Mouse (Mus musculus) small intestine, adult 2 months (tissue): ENCODE measurements around the gene Vcp. TPM values are rescaled to one million over a fixed set of nuclear protein-coding genes. Genes with fewer than 3 reads are reported as not detected.
A peak's percentile ranks its signal among the peaks of the same experiment; 100 is the strongest.

ENCODE experiments used
- H3K27ac ChIP-seq: fragments of 200-500 bp; 2 replicates; pipeline ENCODE4 v1.5.1; 2012; ENCODE audit warnings: low read depth, low read length, control low read depth, inconsistent platforms; ENCODE audit not compliant: insufficient read depth
- H3K27me3 ChIP-seq: fragments of 200-500 bp; 2 replicates; pipeline ENCODE4 v1.6.1; 2012; ENCODE audit warnings: mild to moderate bottlenecking, moderate library complexity, low read length, inconsistent platforms; ENCODE audit not compliant: control insufficient read depth, insufficient read depth
- H3K36me3 ChIP-seq: fragments of 200-500 bp; 2 replicates; pipeline ENCODE4 v1.6.1; 2012; ENCODE audit warnings: mild to moderate bottlenecking, low read length, control low read depth, inconsistent platforms; ENCODE audit not compliant: control insufficient read depth, insufficient read depth
- H3K4me1 ChIP-seq: fragments of 200-500 bp; 2 replicates; pipeline ENCODE4 v1.6.1; 2012; ENCODE audit warnings: low read length, inconsistent platforms, mixed read lengths; ENCODE audit not compliant: control insufficient read depth, insufficient read depth, insufficient read length
- H3K4me3 ChIP-seq: fragments of 200-500 bp; 2 replicates; pipeline ENCODE4 v1.5.1; 2012; ENCODE audit warnings: low read depth, mild to moderate bottlenecking, control low read depth, inconsistent platforms, low read length, moderate library complexity
- CTCF ChIP-seq: fragments of 200-500 bp; IDR thresholded peaks from 2 replicates; pipeline ENCODE4 v1.5.1; 2012; ENCODE audit warnings: low read depth, mild to moderate bottlenecking, control low read depth, inconsistent platforms, low read length, moderate library complexity, mixed read lengths; ENCODE audit not compliant: insufficient replicate concordance, insufficient read length; ENCODE audit errors: extremely low read depth
- POLR2A ChIP-seq: fragments of 200-500 bp; IDR thresholded peaks from 2 replicates; pipeline ENCODE4 v1.6.1; 2012; ENCODE audit warnings: low read depth, mild to moderate bottlenecking, control low read depth, inconsistent platforms, low read length, moderate library complexity
- WGBS: fragments of 180-500 bp; shearing (Covaris S2); methylation state at CpG from one replicate; pipeline ENCODE4 v1.1.7; 2018; 5-methylcytosine and 5-hydroxymethylcytosine counted together
- polyA plus RNA-seq: library from polyadenylated mRNA; depleted of rRNA; stranded (reverse); fragments of >200 nt; gene quantifications from 2 replicates; pipeline ENCODE4 v1.2.3, GENCODE M21; 2012

Gene Vcp
- polyA plus RNA-seq, 1 experiment = 78.2 TPM

DNA sequence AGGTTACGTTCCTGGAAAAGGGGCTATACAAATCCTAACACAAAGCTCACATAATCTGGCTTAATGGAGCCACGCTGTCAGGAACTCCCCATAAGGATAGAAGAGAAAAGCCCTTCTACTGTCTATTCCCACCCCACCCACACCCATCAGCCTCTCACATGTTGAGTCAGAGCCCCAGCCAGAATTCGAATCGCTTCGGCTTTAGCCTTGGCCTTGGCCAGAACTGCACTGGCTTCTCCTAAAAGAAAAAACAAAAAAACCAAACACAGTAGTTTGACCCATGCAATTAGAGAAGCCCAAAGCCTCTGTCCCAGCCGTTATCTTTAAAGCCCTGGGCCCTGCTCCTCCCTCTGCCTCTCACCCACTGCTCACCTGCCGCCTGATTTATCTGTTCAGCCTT, 28.8 kb upstream of the Vcp start:
- Histone ChIP-seq H3K27ac (no peak overlapping the region), H3K36me3 (peaks cover 20% of the 10 kb centered on the region), H3K4me3 (no peak overlapping the region), H3K4me1 (peaks cover 15% of the 10 kb centered on the region; the same call in 1 of the 2 replicates), H3K27me3 (no peaks in the 10 kb centered on the region)
- TF ChIP-seq CTCF (no peak), POLR2A (no peak)
- WGBS = 91% methylated on average over 7 of the region's 7 CpGs

DNA sequence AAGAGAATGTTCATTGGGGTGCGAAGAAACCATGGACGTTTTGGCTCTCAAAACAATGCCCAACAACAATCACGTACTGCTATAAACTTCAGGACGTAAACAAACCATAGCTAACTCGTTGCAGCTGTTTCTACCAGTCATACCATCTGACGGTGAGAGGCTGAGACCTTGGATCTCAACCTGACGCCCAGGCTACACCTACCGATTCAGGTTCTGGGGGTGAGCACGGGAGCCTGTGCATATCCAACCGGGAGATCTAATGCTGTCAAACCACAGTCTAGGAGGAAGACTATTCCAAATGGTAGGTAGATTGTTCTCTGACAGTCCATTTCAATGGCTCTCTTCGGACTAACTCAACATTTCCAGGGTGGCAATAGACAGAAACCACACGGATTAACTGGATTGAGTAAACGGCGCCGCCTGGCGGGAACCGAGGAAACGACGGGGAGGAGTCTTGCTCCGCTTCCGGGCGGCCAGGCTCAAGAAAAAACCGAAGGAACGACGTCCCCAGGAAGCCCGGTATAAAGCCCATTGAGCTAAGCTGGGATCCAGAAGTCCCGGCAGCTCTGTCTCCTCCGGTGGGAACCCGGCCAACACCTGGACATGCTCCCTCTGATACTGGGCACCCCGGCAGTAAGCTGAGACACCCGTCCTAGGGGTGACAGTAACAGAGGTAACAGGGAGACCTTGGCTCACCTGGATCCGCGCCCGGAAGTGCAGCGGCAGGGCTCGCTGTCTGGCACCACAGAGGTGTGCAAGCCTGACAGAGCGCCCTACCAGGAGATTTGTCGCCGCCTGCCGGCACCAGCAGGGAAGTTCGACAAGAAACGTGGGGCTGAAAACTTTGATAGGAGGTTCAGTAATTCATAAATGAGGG, 25.0 kb upstream of the Vcp start, which contains the start of gene Pigo:
Pigo (minus strand) TSS at position 736 of the 877 bp plus-strand sequence.
- Histone ChIP-seq H3K4me3 (peak within 1 kb of the TSS; percentile 76), H3K36me3 (peaks cover 33% of the 10 kb centered on the region), H3K27me3 (no peaks in the 10 kb centered on the region), H3K27ac (peak within 1 kb of the TSS; percentile 91), H3K4me1 (peaks cover 9% of the 10 kb centered on the region; the same call in 1 of the 2 replicates)
- peak; percentile 81 for TF ChIP-seq CTCF
- peak; percentile 64 for TF ChIP-seq POLR2A
- WGBS = 5% methylated on average over 42 of the region's 42 CpGs

- Histone ChIP-seq H3K36me3 (peaks cover 37% of the 10 kb centered on the region), H3K4me1 (peaks cover 7% of the 10 kb centered on the region; the same call in 1 of the 2 replicates), H3K4me3 (peak overlapping the region; percentile 76), H3K27me3 (no peaks in the 10 kb centered on the region), H3K27ac (no peak overlapping the region)
- TF ChIP-seq CTCF (no peak), POLR2A (no peak)
- WGBS = 67% methylated on average over 14 of the region's 14 CpGs
These were observed 24.4 kb upstream of the Vcp start for GRCm38 (mm10) chr4:43024673-43025072.

- peaks cover 47% of the 10 kb centered on the region for H3K36me3 ChIP-seq
- 87% methylated on average over 17 of the region's 17 CpGs for WGBS
- peaks cover 7% of the 10 kb centered on the region; the same call in 1 of the 2 replicates for H3K4me1 ChIP-seq
- no peak for TF ChIP-seq CTCF
- TF ChIP-seq POLR2A = no peak
- H3K27ac ChIP-seq = no peak overlapping the region
- H3K4me3 ChIP-seq = no peak overlapping the region
- H3K27me3 ChIP-seq = no peaks in the 10 kb centered on the region
These were observed 21.0 kb upstream of the Vcp start for GRCm38 (mm10) chr4:43021341-43021740.

- H3K36me3 ChIP-seq = peaks cover 47% of the 10 kb centered on the region
- no peaks in the 10 kb centered on the region for H3K27me3 ChIP-seq
- H3K4me1 ChIP-seq = peaks cover 7% of the 10 kb centered on the region; the same call in 1 of the 2 replicates
- no peak overlapping the region for H3K4me3 ChIP-seq
- no peak overlapping the region for H3K27ac ChIP-seq
- TF ChIP-seq CTCF (no peak), POLR2A (no peak)
- 92% methylated on average over 16 of the region's 16 CpGs for WGBS
These were observed 20.6 kb upstream of the Vcp start for GRCm38 (mm10) chr4:43020876-43021275.

DNA sequence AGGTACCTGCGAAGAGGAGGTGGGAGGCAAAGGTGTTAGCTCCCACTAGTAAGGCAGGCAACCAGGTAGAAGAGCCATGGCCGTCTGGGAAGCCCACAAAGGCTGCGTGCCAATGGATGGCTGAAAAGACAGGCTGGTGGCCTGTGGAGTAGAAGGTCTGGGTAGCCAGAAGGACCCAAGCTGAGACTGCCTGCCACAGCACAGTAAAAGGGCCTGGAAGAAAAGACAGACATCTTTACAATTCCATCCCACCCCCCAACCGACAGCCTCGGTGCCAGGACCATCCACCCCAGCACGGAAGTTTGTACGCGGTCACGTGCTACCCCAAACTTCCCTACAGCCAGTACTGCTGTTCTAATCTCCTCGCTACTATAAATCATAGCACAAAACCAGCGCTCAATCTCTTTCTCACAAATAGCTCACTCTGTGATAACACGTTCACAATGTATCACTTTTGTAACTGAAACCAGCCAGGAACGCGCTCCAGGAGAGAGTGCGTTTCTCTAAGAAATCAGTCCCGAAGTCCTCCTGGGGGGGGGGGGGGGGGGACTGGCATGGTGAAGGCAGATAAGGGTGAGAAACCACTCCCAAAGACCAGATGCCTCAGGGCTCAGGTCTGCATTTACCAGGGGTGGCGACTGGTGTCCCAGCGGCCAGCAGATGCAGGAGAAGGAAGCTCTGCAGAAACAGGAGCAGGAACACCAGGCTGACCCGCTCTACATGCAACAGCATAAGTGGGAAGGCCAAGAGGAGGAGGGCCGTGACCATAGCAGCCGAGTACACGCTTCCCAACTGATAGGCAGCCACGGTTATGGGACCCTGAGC, 19.5 kb upstream of the Vcp start:
- no peak for TF ChIP-seq CTCF
- no peak for TF ChIP-seq POLR2A
- Histone ChIP-seq H3K4me1 (peaks cover 5% of the 10 kb centered on the region; the same call in 1 of the 2 replicates), H3K27me3 (no peaks in the 10 kb centered on the region), H3K27ac (no peak overlapping the region), H3K36me3 (peaks cover 47% of the 10 kb centered on the region), H3K4me3 (no peak overlapping the region)
- WGBS = 88% methylated on average over 23 of the region's 23 CpGs
